Comparison of ENCODE assay signal across 9 mouse cellular contexts in the genomic region with DNA sequence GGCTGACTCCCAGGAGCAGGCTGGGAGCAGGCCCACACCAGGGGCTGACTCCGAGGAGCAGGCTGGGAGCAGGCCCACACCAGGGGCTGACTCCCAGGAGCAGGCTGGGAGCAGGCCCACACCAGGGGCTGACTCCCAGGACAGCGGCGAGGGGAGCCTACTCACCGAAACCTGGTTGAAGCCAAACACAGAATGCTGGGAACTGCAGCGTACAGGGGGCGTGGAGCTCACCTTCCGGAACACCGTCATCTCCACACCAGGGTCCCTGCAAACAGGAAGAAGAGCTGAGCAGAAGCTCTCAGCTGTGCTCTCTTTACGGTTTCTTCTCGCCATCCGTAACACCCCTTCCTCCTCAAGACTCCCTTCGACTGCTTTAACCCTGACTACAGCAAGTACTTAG. TPM values are rescaled to one million over a fixed set of nuclear protein-coding genes. Genes with fewer than 3 reads are reported as not detected.
DNase-seq lines count a peak whose midpoint lies in the region; ATAC-seq and TF ChIP-seq lines count a peak whose summit lies in the region.
"Not testable (repeated sequence)": the region's sequence is repeated elsewhere in the genome, so short reads cannot be mapped to it uniquely, and the experiment has no call there.
"Had no signal": no experiment of that assay in that cellular context is flagged by ENCODE, and none has a peak within 500 bp of the region (broad histone marks: within the 10 kb centered on the region; RNA-seq: fewer than 3 reads in every experiment).

No protein-coding gene starts in this region.

- not testable (repeated sequence) for ATAC-seq in heart, embryonic 12.5 days (ENCODE audit: insufficient number of reproducible peaks, low FRiP score); hindbrain, embryonic 14.5 days (ENCODE audit: low FRiP score); kidney, postnatal 0 days (replicated peaks; ENCODE audit: low FRiP score, low read depth); liver, embryonic 14.5 days (ENCODE audit: insufficient read depth); midbrain, embryonic 13.5 days; neural tube, embryonic 15.5 days (ENCODE audit: low FRiP score)

- H3K9ac ChIP-seq in heart, embryonic 12.5 days: peak overlapping the region; percentile 92; the same call in 1 of the 2 replicates
- H3K9ac ChIP-seq in hindbrain, embryonic 14.5 days; midbrain, embryonic 13.5 days (replicated peaks); neural tube, embryonic 15.5 days (replicated peaks): not testable (repeated sequence)
- peak overlapping the region; percentile 87 for H3K9ac ChIP-seq in kidney, postnatal 0 days (ENCODE audit: low read depth, low read length)
- H3K9ac ChIP-seq in liver, embryonic 14.5 days (replicated peaks): peak overlapping the region; percentile 92; the same call in 1 of the 2 replicates

- not testable (repeated sequence) for H3K27me3 ChIP-seq in erythroblast, embryonic 14.5 days (ENCODE audit: control insufficient read depth); heart, embryonic 12.5 days (replicated peaks); hindbrain, embryonic 14.5 days (ENCODE audit: control insufficient read depth, insufficient read depth, low read length); kidney, postnatal 0 days (ENCODE audit: insufficient read depth, low read length); liver, embryonic 14.5 days (ENCODE audit: control insufficient read depth, insufficient read depth, low read length); midbrain, embryonic 13.5 days; neural tube, embryonic 15.5 days (replicated peaks)

- not testable (repeated sequence) for TF ChIP-seq CTCF in kidney, postnatal 0 days (IDR thresholded peaks at IDR 0.05; ENCODE audit: low read depth); liver, embryonic 14.5 days (IDR thresholded peaks at IDR 0.05; ENCODE audit: low read depth)

- not testable (repeated sequence) for H3K27ac ChIP-seq in brown adipose tissue, adult 24 weeks (replicated peaks; ENCODE audit: low read depth, low read length); heart, embryonic 12.5 days (ENCODE audit: poor library complexity, severe bottlenecking); hindbrain, embryonic 14.5 days; kidney, postnatal 0 days; midbrain, embryonic 13.5 days; neural tube, embryonic 15.5 days (replicated peaks)
- peak overlapping the region; percentile 91 for H3K27ac ChIP-seq in liver, embryonic 14.5 days

- not testable (repeated sequence) for TF ChIP-seq EP300 in liver, embryonic 14.5 days (IDR thresholded peaks at IDR 0.05; ENCODE audit: low read depth)

- peak overlapping the region; percentile 99 for H3K4me2 ChIP-seq in heart, embryonic 12.5 days
- H3K4me2 ChIP-seq in hindbrain, embryonic 14.5 days (replicated peaks): peak overlapping the region; percentile 99; the same call in 1 of the 2 replicates
- H3K4me2 ChIP-seq in kidney, postnatal 0 days (ENCODE audit: low read length): peak overlapping the region; percentile 100; the same call in 1 of the 2 replicates
- H3K4me2 ChIP-seq in liver, embryonic 14.5 days (ENCODE audit: low read depth): peak overlapping the region; percentile 100
- H3K4me2 ChIP-seq in midbrain, embryonic 13.5 days (replicated peaks): peak overlapping the region; percentile 100
- H3K4me2 ChIP-seq in neural tube, embryonic 15.5 days: peak overlapping the region; percentile 95

- peaks cover 76% of the 10 kb centered on the region for H3K36me3 ChIP-seq in erythroblast, embryonic 14.5 days (ENCODE audit: control insufficient read depth)
- H3K36me3 ChIP-seq in heart, embryonic 12.5 days: peaks cover 64% of the 10 kb centered on the region
- H3K36me3 ChIP-seq in hindbrain, embryonic 14.5 days (replicated peaks; ENCODE audit: control insufficient read depth, insufficient read depth): peaks cover 51% of the 10 kb centered on the region
- H3K36me3 ChIP-seq in kidney, postnatal 0 days (ENCODE audit: insufficient read depth, low read length): peaks cover 36% of the 10 kb centered on the region
- peaks cover 39% of the 10 kb centered on the region for H3K36me3 ChIP-seq in liver, embryonic 14.5 days (replicated peaks; ENCODE audit: control insufficient read depth, insufficient read depth, low read depth)
- H3K36me3 ChIP-seq in midbrain, embryonic 13.5 days: peaks cover 60% of the 10 kb centered on the region
- H3K36me3 ChIP-seq in neural tube, embryonic 15.5 days: peaks cover 46% of the 10 kb centered on the region

- DNase-seq in hindbrain, embryonic 14.5 days (ENCODE audit: low spot score); kidney, postnatal 0 days (ENCODE audit: low spot score); liver, embryonic 14.5 days (ENCODE audit: low read depth in 3 of 3, low spot score in 3 of 3): not testable (repeated sequence)

- peak overlapping the region; percentile 71 for H3K4me3 ChIP-seq in brown adipose tissue, adult 24 weeks (ENCODE audit: insufficient read depth, low read depth, low read length)
- peak overlapping the region; percentile 82 for H3K4me3 ChIP-seq in erythroblast, embryonic 14.5 days (replicated peaks)
- H3K4me3 ChIP-seq in heart, embryonic 12.5 days: 0 out of 2 replicates have a peak overlapping the region, but pooled peaks have one; percentile 84
- H3K4me3 ChIP-seq in hindbrain, embryonic 14.5 days (replicated peaks; ENCODE audit: low read length); kidney, postnatal 0 days (replicated peaks; ENCODE audit: low read depth, low read length): not testable (repeated sequence)
- H3K4me3 ChIP-seq in liver, embryonic 14.5 days (ENCODE audit: insufficient read depth in 1 of 2, low read depth in 2 of 2, low read length in 2 of 2): peak overlapping the region; percentile 93 to 98
- peak overlapping the region; percentile 97 for H3K4me3 ChIP-seq in midbrain, embryonic 13.5 days (replicated peaks)
- peak overlapping the region; percentile 86; the same call in 1 of the 2 replicates for H3K4me3 ChIP-seq in neural tube, embryonic 15.5 days (replicated peaks)

- H3K4me1 ChIP-seq in brown adipose tissue, adult 24 weeks (ENCODE audit: control insufficient read depth, insufficient read depth, insufficient read length, low read length): not testable (repeated sequence)
- H3K4me1 ChIP-seq in erythroblast, embryonic 14.5 days (ENCODE audit: control insufficient read depth): peaks cover 72% of the 10 kb centered on the region
- H3K4me1 ChIP-seq in heart, embryonic 12.5 days (replicated peaks): peaks cover 33% of the 10 kb centered on the region
- peaks cover 32% of the 10 kb centered on the region for H3K4me1 ChIP-seq in hindbrain, embryonic 14.5 days (replicated peaks; ENCODE audit: control insufficient read depth, insufficient read depth, low read length)
- peaks cover 19% of the 10 kb centered on the region for H3K4me1 ChIP-seq in kidney, postnatal 0 days (replicated peaks; ENCODE audit: insufficient read depth, low read length)
- H3K4me1 ChIP-seq in liver, embryonic 14.5 days (replicated peaks; ENCODE audit: control insufficient read depth in 2 of 2, insufficient read depth in 2 of 2, low read length in 1 of 2): peaks cover 17 to 19% of the 10 kb centered on the region in 2 experiments
- H3K4me1 ChIP-seq in midbrain, embryonic 13.5 days (replicated peaks): peaks cover 41% of the 10 kb centered on the region
- H3K4me1 ChIP-seq in neural tube, embryonic 15.5 days: peaks cover 41% of the 10 kb centered on the region

- H3K9me3 ChIP-seq in erythroblast, embryonic 14.5 days (ENCODE audit: control insufficient read depth, low read length); heart, embryonic 12.5 days (replicated peaks); hindbrain, embryonic 14.5 days (ENCODE audit: control insufficient read depth, low read length); kidney, postnatal 0 days (replicated peaks; ENCODE audit: low read length); liver, embryonic 14.5 days (ENCODE audit: control insufficient read depth, low read length); midbrain, embryonic 13.5 days; neural tube, embryonic 15.5 days (replicated peaks): not testable (repeated sequence)

- 88% methylated on average over 12 of the region's 12 CpGs for WGBS in heart, embryonic 12.5 days
- 95% methylated on average over 12 of the region's 12 CpGs for WGBS in hindbrain, embryonic 14.5 days
- 87% methylated on average over 11 of the region's 12 CpGs for WGBS in kidney, postnatal 0 days
- WGBS in liver, embryonic 14.5 days (ENCODE audit: insufficient replicate concordance): 81% methylated on average over 12 of the region's 12 CpGs
- 94% methylated on average over 12 of the region's 12 CpGs for WGBS in midbrain, embryonic 13.5 days
- WGBS in neural tube, embryonic 15.5 days: 94% methylated on average over 12 of the region's 12 CpGs

RNA-seq across cellular contexts. Expression of a gene that starts 1.6 kb away (rescaled TPM):
- polyA plus RNA-seq in brown adipose tissue, adult 24 weeks (2012; ENCODE audit: insufficient read depth, insufficient read length, missing spikeins): 14.9 and 24.5 TPM in 2 replicates
- polyA plus RNA-seq in erythroblast, embryonic 14.5 days (2012): 18.5 and 20.2 TPM in 2 replicates
- 30.6 and 32.8 TPM in 2 replicates for polyA plus RNA-seq in heart, embryonic 12.5 days (2016; fragmentation: Nextera tagmentation; extraction: Ambion mirVana)
- polyA plus RNA-seq in hindbrain, embryonic 14.5 days (2014; fragmentation: Nextera tagmentation; extraction: Ambion mirVana): 11.4 and 11.5 TPM in 2 replicates
- polyA plus RNA-seq in kidney, postnatal 0 days (2015; fragmentation: Nextera tagmentation; extraction: Ambion mirVana): 35.4 and 39.8 TPM in 2 replicates
- polyA plus RNA-seq in liver, embryonic 14.5 days (2012; rRNA removed): 13.7 and 14.5 TPM in 2 replicates
- polyA plus RNA-seq in liver, embryonic 14.5 days (2014; fragmentation: Nextera tagmentation; extraction: Ambion mirVana): 9.1 and 10.8 TPM in 2 replicates
- polyA plus RNA-seq in midbrain, embryonic 13.5 days (2015; fragmentation: Nextera tagmentation; extraction: Ambion mirVana): 11.4 and 15.1 TPM in 2 replicates
- 12.7 and 18.3 TPM in 2 replicates for polyA plus RNA-seq in neural tube, embryonic 15.5 days (2015; fragmentation: Nextera tagmentation; extraction: Ambion mirVana)

RNA-seq across cellular contexts. Expression of a gene that starts 1.8 kb away (rescaled TPM):
- 19.6 and 26.2 TPM in 2 replicates for polyA plus RNA-seq in brown adipose tissue, adult 24 weeks (2012; ENCODE audit: insufficient read depth, insufficient read length, missing spikeins)
- 43.8 and 46.7 TPM in 2 replicates for polyA plus RNA-seq in erythroblast, embryonic 14.5 days (2012)
- polyA plus RNA-seq in heart, embryonic 12.5 days (2016; fragmentation: Nextera tagmentation; extraction: Ambion mirVana): 22.0 and 22.3 TPM in 2 replicates
- polyA plus RNA-seq in hindbrain, embryonic 14.5 days (2014; fragmentation: Nextera tagmentation; extraction: Ambion mirVana): 28.3 and 32.1 TPM in 2 replicates
- 14.8 and 15.0 TPM in 2 replicates for polyA plus RNA-seq in kidney, postnatal 0 days (2015; fragmentation: Nextera tagmentation; extraction: Ambion mirVana)
- 19.8 and 25.9 TPM in 2 replicates for polyA plus RNA-seq in liver, embryonic 14.5 days (2012; rRNA removed)
- 9.1 and 9.8 TPM in 2 replicates for polyA plus RNA-seq in liver, embryonic 14.5 days (2014; fragmentation: Nextera tagmentation; extraction: Ambion mirVana)
- polyA plus RNA-seq in midbrain, embryonic 13.5 days (2015; fragmentation: Nextera tagmentation; extraction: Ambion mirVana): 25.6 and 29.1 TPM in 2 replicates
- polyA plus RNA-seq in neural tube, embryonic 15.5 days (2015; fragmentation: Nextera tagmentation; extraction: Ambion mirVana): 21.0 and 23.4 TPM in 2 replicates

RNA-seq across cellular contexts. Expression of a gene that starts 17.2 kb away (rescaled TPM):
- not detected in 2 replicates for polyA plus RNA-seq in brown adipose tissue, adult 24 weeks (2012; ENCODE audit: insufficient read depth, insufficient read length, missing spikeins)
- polyA plus RNA-seq in erythroblast, embryonic 14.5 days (2012): 0.04 and 0.06 TPM in 2 replicates
- polyA plus RNA-seq in heart, embryonic 12.5 days (2016; fragmentation: Nextera tagmentation; extraction: Ambion mirVana): 0.17 TPM in 1 of 2 replicates, not detected in the other
- 0.36 TPM in 1 of 2 replicates, not detected in the other for polyA plus RNA-seq in hindbrain, embryonic 14.5 days (2014; fragmentation: Nextera tagmentation; extraction: Ambion mirVana)
- 0.32 and 0.33 TPM in 2 replicates for polyA plus RNA-seq in kidney, postnatal 0 days (2015; fragmentation: Nextera tagmentation; extraction: Ambion mirVana)
- polyA plus RNA-seq in liver, embryonic 14.5 days (2012; rRNA removed): 0.04 TPM in 1 of 2 replicates, not detected in the other
- 0.17 and 0.27 TPM in 2 replicates for polyA plus RNA-seq in liver, embryonic 14.5 days (2014; fragmentation: Nextera tagmentation; extraction: Ambion mirVana)
- polyA plus RNA-seq in midbrain, embryonic 13.5 days (2015; fragmentation: Nextera tagmentation; extraction: Ambion mirVana): 0.15 TPM in 1 of 2 replicates, not detected in the other
- polyA plus RNA-seq in neural tube, embryonic 15.5 days (2015; fragmentation: Nextera tagmentation; extraction: Ambion mirVana): 0.35 and 0.45 TPM in 2 replicates
- polyA plus RNA-seq: macrophage had no signal

RNA-seq across cellular contexts. Expression of a gene that starts 23.4 kb away (rescaled TPM):
- 10.0 and 11.6 TPM in 2 replicates for polyA plus RNA-seq in brown adipose tissue, adult 24 weeks (2012; ENCODE audit: insufficient read depth, insufficient read length, missing spikeins)
- 63.2 and 69.8 TPM in 2 replicates for polyA plus RNA-seq in erythroblast, embryonic 14.5 days (2012)
- 25.5 and 28.1 TPM in 2 replicates for polyA plus RNA-seq in heart, embryonic 12.5 days (2016; fragmentation: Nextera tagmentation; extraction: Ambion mirVana)
- polyA plus RNA-seq in hindbrain, embryonic 14.5 days (2014; fragmentation: Nextera tagmentation; extraction: Ambion mirVana): 12.7 and 16.2 TPM in 2 replicates
- 22.5 and 26.2 TPM in 2 replicates for polyA plus RNA-seq in kidney, postnatal 0 days (2015; fragmentation: Nextera tagmentation; extraction: Ambion mirVana)
- 27.5 and 33.2 TPM in 2 replicates for polyA plus RNA-seq in liver, embryonic 14.5 days (2012; rRNA removed)
- 14.3 and 18.9 TPM in 2 replicates for polyA plus RNA-seq in liver, embryonic 14.5 days (2014; fragmentation: Nextera tagmentation; extraction: Ambion mirVana)
- 10.8 and 14.1 TPM in 2 replicates for polyA plus RNA-seq in midbrain, embryonic 13.5 days (2015; fragmentation: Nextera tagmentation; extraction: Ambion mirVana)
- 19.1 and 21.7 TPM in 2 replicates for polyA plus RNA-seq in neural tube, embryonic 15.5 days (2015; fragmentation: Nextera tagmentation; extraction: Ambion mirVana)

RNA-seq across cellular contexts. Expression of a gene that starts 39.2 kb away (rescaled TPM):
- polyA plus RNA-seq in brown adipose tissue, adult 24 weeks (2012; ENCODE audit: insufficient read depth, insufficient read length, missing spikeins): 45.3 and 47.1 TPM in 2 replicates
- polyA plus RNA-seq in erythroblast, embryonic 14.5 days (2012): 88.4 and 106 TPM in 2 replicates
- polyA plus RNA-seq in heart, embryonic 12.5 days (2016; fragmentation: Nextera tagmentation; extraction: Ambion mirVana): 121 and 123 TPM in 2 replicates
- polyA plus RNA-seq in hindbrain, embryonic 14.5 days (2014; fragmentation: Nextera tagmentation; extraction: Ambion mirVana): 9.2 and 12.5 TPM in 2 replicates
- polyA plus RNA-seq in kidney, postnatal 0 days (2015; fragmentation: Nextera tagmentation; extraction: Ambion mirVana): 14.3 and 15.0 TPM in 2 replicates
- polyA plus RNA-seq in liver, embryonic 14.5 days (2012; rRNA removed): 70.8 and 95.5 TPM in 2 replicates
- 66.0 and 76.7 TPM in 2 replicates for polyA plus RNA-seq in liver, embryonic 14.5 days (2014; fragmentation: Nextera tagmentation; extraction: Ambion mirVana)
- 8.9 and 10.5 TPM in 2 replicates for polyA plus RNA-seq in midbrain, embryonic 13.5 days (2015; fragmentation: Nextera tagmentation; extraction: Ambion mirVana)
- 15.9 and 18.6 TPM in 2 replicates for polyA plus RNA-seq in neural tube, embryonic 15.5 days (2015; fragmentation: Nextera tagmentation; extraction: Ambion mirVana)
